Mouse (Mus musculus): Measurements from ENCODE around the gene Apol10b.
"Not testable (repeated sequence)": the region's sequence is repeated elsewhere in the genome, so short reads cannot be mapped to it uniquely, and the experiment has no call there.

The Apol10b gene

DNA sequence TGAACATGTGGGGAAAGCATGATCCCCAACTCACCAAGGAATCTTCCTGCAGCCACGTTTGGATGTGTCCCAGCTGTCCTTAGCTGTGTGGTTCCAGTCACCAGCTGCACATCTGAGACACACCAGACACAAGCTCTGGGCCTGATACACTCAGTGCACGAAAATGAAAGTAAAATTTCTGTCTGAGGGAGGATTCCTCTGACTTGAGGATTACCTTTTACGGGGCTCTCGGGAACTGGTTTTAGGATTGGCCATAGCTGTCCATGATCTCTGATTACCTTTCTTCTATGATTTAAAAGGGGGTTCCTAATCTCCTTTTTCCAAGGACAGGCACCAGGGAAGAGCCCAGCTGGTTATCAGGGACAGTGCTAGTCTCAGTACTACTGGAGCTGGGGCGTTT, at the start of gene Apol10b:
Apol10b (minus strand) TSS at position 165 of the 400 bp plus-strand sequence.
- DNase-seq: no peak

GRCm38 (mm10) chr15:77643176-77643575, 47.3 kb upstream of the Apol10b start, which contains the start of gene Apol11b:
Gene Apol11b, minus strand, starts transcription at chr15:77643286.
- not testable (repeated sequence) for DNase-seq

DNA sequence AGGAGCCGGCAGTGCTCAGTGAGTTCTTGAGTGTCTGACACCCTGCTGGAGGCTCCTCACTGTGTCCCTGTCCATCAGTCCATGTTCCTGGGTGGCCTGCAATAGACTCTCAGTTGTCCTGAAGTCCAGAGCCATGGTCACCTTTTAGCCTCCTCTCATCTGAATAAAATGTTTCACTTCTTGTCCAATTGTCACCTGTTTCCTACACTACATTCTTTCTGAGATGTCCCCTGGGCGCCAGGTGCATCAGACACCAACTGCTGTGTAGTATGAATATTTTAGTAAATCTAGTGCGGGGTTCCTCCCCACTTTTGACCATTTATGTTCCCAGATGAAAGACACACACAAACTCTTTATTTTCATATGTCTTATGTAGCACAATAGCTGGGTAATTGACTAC, 33.9 kb upstream of the Apol10b start:
- not testable (repeated sequence) for DNase-seq

DNA sequence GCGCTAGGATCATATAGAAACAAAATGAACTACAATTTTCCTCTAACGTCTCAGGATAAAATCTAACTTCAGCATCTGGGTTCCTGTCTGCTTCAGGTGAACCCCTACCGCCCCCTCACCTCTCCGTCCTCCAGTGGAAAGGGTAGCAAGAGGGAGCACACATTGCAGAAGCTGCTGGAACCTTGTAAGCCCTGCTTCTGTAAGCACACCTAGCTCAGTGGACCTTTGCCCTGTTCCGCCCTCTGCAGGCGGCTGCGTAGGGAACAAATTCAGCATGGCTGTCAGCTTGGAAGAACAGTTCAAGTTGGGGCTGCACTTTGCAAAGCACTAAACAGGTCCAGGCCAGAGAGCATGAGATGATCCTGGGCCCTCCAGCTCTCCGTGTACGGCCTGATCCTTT, 32.7 kb upstream of the Apol10b start:
- not testable (repeated sequence) for DNase-seq

GRCm38 (mm10) chr15:77626471-77626870, 30.5 kb upstream of the Apol10b start:
- not testable (repeated sequence) for DNase-seq

DNA sequence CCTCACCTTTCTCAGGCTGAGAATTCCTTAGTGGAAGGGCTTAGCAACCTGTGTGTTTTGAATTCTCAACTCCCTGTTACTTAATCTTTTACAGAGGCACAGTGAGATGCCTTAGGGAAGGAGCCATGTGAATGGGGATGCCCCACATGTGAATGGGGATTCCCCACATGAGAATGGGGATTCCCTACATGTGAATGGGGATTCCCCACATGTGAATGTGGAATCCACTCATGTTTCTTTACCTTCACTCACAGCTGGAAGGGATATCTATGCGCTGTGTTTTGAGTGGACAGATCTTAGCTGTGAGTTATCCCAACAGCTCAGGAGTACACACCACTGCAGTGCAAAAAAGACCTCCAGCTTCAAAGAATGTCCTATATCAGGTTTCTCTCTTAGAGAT, 28.8 kb upstream of the Apol10b start:
- DNase-seq: no peak

DNA sequence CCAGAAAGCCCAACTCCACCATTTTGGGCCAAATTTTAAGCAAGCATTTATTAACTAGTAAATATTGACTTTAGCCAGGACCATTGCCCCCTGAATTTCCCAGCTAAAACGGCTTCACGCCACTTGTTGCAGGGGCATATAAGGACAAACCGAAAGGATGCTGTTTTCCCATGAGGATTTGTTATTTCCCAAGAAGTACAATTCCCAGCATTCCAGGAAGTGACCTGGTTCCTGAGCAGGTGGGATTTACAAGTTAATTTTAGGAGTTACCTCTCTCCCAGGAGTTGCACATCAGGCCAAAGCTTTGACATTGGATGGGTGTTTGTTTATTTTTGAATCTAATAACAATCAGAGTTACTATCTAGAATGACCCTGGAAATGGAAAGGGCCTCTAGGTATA, 10.1 kb upstream of the Apol10b start:
- no peak for DNase-seq

DNA sequence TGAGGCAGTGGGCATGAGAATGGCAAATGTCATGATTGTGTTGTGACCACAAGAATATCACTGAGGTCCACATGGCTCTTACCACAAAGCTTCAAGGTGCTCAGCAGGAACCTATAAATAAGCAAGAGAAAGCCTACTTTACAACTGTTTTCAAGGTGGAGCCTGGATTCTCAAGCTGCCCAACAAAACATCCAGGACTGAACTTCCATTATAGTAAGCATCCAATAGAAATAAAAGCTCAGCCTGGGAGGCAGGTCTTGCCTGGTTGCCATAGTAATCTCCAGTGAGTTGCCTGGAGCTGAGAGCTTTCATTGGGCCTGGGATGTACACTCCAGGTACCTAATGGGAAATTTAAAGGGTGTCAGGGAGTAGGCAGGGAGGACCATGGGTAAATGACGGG, 3.0 kb upstream of the Apol10b start, which contains the start of gene Gm36245:
Gm36245 (plus strand) TSS at position 301 of the 400 bp plus-strand sequence.
- no peak for DNase-seq

DNA sequence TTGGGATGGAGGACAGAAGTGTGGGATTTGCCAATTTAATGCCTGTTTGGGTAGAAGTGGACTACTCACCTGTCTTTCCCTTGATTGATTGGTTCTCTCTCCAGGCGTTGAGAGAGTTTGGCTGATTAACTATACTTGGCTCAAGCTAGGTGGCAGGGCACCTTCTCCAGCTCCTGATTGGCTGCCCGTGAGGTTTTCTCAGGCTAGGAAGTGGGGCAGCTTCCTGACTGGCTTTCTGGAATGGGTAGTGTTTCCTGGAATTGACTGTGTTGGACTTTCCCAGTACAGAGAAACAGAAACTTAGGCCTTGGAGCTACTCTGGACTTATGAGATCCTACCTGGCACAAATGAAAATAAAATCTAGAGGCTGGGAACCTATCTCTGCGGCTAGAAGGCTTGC, 2.5 kb upstream of the Apol10b start:
- DNase-seq: no peak

DNA sequence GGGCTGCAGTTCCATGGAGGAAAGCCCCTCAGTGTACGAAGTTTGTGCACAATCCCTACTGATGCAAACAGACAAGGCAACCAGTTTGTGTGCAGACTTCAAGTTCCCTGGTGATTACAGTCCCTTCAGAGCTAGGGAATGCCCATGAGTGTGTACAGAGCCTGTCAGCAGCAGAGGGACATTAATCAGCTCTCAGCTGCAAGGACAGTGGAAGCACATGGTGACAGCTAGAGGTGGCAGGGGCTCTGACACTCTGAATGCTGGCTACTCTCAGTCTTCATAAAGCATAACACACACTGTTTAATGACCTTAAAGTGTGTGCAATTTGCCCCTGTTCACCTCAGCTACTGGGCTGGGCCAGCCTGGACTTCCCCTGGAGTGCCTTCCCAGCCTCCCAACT, 2.4 kb downstream of the Apol10b start:
- no peak for DNase-seq

DNA sequence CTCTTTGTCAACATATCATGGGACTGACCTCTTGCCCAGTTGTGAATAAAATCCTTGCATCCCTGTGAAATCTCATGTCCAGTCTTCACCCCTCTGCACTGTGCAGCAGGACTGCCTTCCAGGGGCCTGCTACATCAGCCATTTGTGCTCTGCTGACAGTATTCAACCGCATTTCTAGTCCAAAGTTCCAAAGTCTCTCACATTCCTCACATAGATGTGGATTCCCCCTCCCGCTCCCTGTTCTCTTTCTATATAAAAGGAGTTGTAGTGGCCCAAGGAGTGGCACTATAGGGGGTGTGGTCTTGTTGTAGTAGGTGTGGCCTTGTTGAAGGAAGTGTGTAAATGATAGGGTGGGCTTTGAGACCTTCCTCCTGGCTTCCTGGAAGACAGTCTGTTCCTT, 5.0 kb downstream of the Apol10b start:
- no peak for DNase-seq

GRCm38 (mm10) chr15:77588981-77589380, 6.9 kb downstream of the Apol10b start:
- DNase-seq: no peak

GRCm38 (mm10) chr15:77587026-77587425, 8.9 kb downstream of the Apol10b start:
- DNase-seq: no peak

GRCm38 (mm10) chr15:77581681-77582080, 14.2 kb downstream of the Apol10b start:
- DNase-seq: no peak

- no peak for DNase-seq
Observed at GRCm38 (mm10) chr15:77579311-77579710, 16.6 kb downstream of the Apol10b start.

DNA sequence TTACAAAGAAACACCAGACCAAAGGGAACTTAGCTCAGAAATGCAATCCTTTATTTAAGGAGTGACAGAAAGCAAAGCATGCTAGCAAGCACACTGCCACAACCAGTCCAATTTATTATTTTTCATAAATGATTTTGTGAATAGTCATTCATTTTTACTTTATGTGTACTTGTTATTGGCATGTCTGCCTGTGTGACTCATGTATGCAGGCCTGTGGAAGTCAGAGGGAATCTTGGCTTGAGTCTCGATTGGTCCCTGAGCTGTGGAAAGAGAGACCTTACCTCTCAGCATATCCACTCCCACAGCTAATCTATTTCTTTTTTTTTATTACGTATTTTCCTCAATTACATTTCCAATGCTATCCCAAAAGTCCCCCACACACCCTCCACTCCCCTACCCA, 17.1 kb downstream of the Apol10b start:
- DNase-seq: no peak

DNA sequence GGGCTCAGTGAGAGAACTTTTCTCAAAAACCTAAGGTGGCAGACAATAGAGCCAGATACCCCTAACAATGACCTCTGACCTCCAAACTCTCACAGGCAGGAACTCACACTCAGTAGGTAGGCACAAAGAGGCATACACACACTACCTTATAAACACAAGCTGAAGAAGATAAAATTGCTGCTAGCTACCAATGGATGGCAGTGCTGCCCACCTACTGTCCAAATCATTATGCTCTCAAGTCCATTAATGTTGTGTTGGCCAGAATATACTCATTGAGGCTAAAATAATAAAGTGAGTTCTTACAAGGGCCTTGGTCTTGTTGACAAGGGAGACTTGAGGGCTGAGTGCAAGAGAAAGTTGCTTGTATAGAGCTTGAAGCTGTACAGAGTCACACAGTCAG, 32.7 kb downstream of the Apol10b start:
- DNase-seq: no peak

DNA sequence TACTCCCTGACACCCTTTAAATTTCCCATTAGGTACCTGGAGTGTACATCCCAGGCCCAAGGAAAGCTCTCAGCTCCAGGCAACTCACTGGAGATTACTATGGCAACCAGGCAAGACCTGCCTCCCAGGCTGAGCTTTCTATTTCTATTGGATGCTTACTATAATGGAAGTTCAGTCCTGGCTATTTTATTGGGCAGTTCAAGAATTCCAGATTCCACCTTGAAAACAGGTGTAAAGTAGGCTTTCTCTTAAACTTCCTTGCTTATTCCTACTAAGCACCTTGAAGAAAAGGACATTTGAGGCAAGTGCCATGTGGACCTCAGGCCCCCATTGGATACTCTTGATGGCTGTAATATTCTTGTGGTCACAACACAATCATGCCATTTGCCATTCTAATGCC, 34.1 kb downstream of the Apol10b start, which contains the start of gene 1700025B11Rik:
1700025B11Rik (minus strand) TSS at position 101 of the 400 bp plus-strand sequence.
- no peak for DNase-seq

GRCm38 (mm10) chr15:77539221-77539620, 56.7 kb downstream of the Apol10b start:
- not testable (repeated sequence) for DNase-seq
